Mouse (Mus musculus) T-helper 1 cell (primary cell): ENCODE data around the gene Tenm3.
"Not testable (repeated sequence)": the region's sequence is repeated elsewhere in the genome, so short reads cannot be mapped to it uniquely, and the experiment has no call there.

Source experiments
- in situ Hi-C: fragments of 300-600 bp; cut with MboI, MseI; formaldehyde crosslinking; loops from one replicate; pipeline ENCODE4 v1.15.1; 2025; ENCODE audit warnings: high pct_unique_total_duplicates

Gene Tenm3

GRCm38 (mm10) chr8:48207567-48207966, 636.2 kb downstream of the Tenm3 start:
- in situ Hi-C loops = no loop called here

GRCm38 (mm10) chr8:48206922-48207321, 636.8 kb downstream of the Tenm3 start:
- in situ Hi-C loops = no loop called here

GRCm38 (mm10) chr8:48204838-48205345, 638.9 kb downstream of the Tenm3 start:
- in situ Hi-C loops = no loop called here

GRCm38 (mm10) chr8:48204114-48204837, 639.5 kb downstream of the Tenm3 start:
- in situ Hi-C loops = no loop called here

- in situ Hi-C loops = no loop called here
Measured at GRCm38 (mm10) chr8:48203611-48204010, 640.1 kb downstream of the Tenm3 start.

GRCm38 (mm10) chr8:48203161-48203560, 640.6 kb downstream of the Tenm3 start:
- in situ Hi-C loops = no loop called here

- in situ Hi-C loops = no loop called here
Measured at GRCm38 (mm10) chr8:48202632-48203031, 641.1 kb downstream of the Tenm3 start.

- in situ Hi-C loops = no loop called here
Measured at GRCm38 (mm10) chr8:48199171-48199570, 644.6 kb downstream of the Tenm3 start.

GRCm38 (mm10) chr8:48195971-48196370, 647.8 kb downstream of the Tenm3 start:
- in situ Hi-C loops = no loop called here

GRCm38 (mm10) chr8:48188586-48188985, 655.2 kb downstream of the Tenm3 start:
- in situ Hi-C loops = no loop called here

GRCm38 (mm10) chr8:48183758-48184157, 660.0 kb downstream of the Tenm3 start:
- in situ Hi-C loops = no loop called here

- in situ Hi-C loops = no loop called here
Measured at GRCm38 (mm10) chr8:48181000-48181399, 662.8 kb downstream of the Tenm3 start.

- in situ Hi-C loops = not testable (repeated sequence)
Measured at GRCm38 (mm10) chr8:48180146-48180545, 663.6 kb downstream of the Tenm3 start.

- in situ Hi-C loops = no loop called here
Measured at GRCm38 (mm10) chr8:48178993-48179392, 664.8 kb downstream of the Tenm3 start.

- in situ Hi-C loops = no loop called here
Measured at GRCm38 (mm10) chr8:48177876-48178275, 665.9 kb downstream of the Tenm3 start.
